Mouse (Mus musculus): ENCODE data around the gene Heatr6.

GRCm38 (mm10) chr11:83787401-83788021 is 34.0 kb downstream of the Heatr6 start:
- no peak for TF ChIP-seq CTCF (IDR thresholded peaks at IDR 0.05; ENCODE audit: low read depth, low read length)
- TF ChIP-seq POLR2A (IDR thresholded peaks at IDR 0.05; ENCODE audit: borderline replicate concordance, low read depth, low read length): no peak

All from bone marrow macrophage, adult 2 months (primary cell).